Mouse (Mus musculus) liver, embryonic 16.5 days (tissue): ENCODE results near the gene Rgp1. TPM values are rescaled to one million over a fixed set of nuclear protein-coding genes. Genes with fewer than 3 reads are reported as not detected.

Experiments
- ATAC-seq: fragments of 200-750 bp; cut with Nextera tagmentation; 2 replicates; pipeline ENCODE4 v1.8.0; 2017; ENCODE audit warnings: low read depth, mild to moderate bottlenecking, moderate number of reproducible peaks, moderate library complexity
- H3K27ac ChIP-seq: fragments of 300-500 bp; sonication (generic); 2 replicates; pipeline ENCODE4 v1.5.1; 2014; ENCODE audit warnings: mild to moderate bottlenecking, low read length
- H3K27me3 ChIP-seq: fragments of 300-500 bp; sonication (generic); 2 replicates; pipeline ENCODE4 v1.6.1; 2014; ENCODE audit warnings: low read depth, low read length, mixed read lengths; ENCODE audit not compliant: control insufficient read depth, insufficient read depth
- H3K36me3 ChIP-seq: fragments of 300-500 bp; sonication (generic); 2 replicates; pipeline ENCODE4 v1.6.1; 2014; ENCODE audit warnings: mild to moderate bottlenecking; ENCODE audit not compliant: control insufficient read depth, insufficient read depth
- H3K4me1 ChIP-seq: fragments of 300-500 bp; sonication (generic); 2 replicates; pipeline ENCODE4 v1.6.1; 2014; ENCODE audit warnings: low read depth, low read length, mixed read lengths; ENCODE audit not compliant: control insufficient read depth
- H3K4me2 ChIP-seq: fragments of 300-500 bp; sonication (generic); 2 replicates; pipeline ENCODE4 v1.6.1; 2014; ENCODE audit warnings: low read depth, low read length, mixed read lengths
- H3K4me3 ChIP-seq: fragments of 300-500 bp; sonication (generic); 2 replicates; pipeline ENCODE4 v1.5.1; 2014; ENCODE audit warnings: low read depth, mild to moderate bottlenecking, low read length
- H3K9ac ChIP-seq: fragments of 300-500 bp; sonication (generic); 2 replicates; pipeline ENCODE4 v1.6.1; 2014; ENCODE audit warnings: low read depth, low read length
- H3K9me3 ChIP-seq: fragments of 300-500 bp; sonication (generic); replicated peaks from 2 replicates; pipeline ENCODE4 v1.6.1; 2016; ENCODE audit warnings: low read length; ENCODE audit not compliant: control insufficient read depth
- WGBS: fragments of 180-500 bp; shearing (Covaris S2); extraction: QIAGEN DNeasy Blood & Tissue Kit; methylation state at CpG from one replicate; pipeline ENCODE4 v1.1.7; 2014; ENCODE audit not compliant: insufficient replicate concordance; 5-methylcytosine and 5-hydroxymethylcytosine counted together
- microRNA-seq: library from miRNA; unstranded; fragments of <30 nt; microRNA quantifications from one replicate; pipeline ENCODE4, GENCODE M21; 2016
- polyA plus RNA-seq: library from polyadenylated mRNA; unstranded; fragments of >200 nt; fragmentation: Nextera tagmentation; extraction: Ambion mirVana; gene quantifications from 2 replicates; pipeline ENCODE4 v1.2.1, GENCODE M21; 2015

The Rgp1 gene
- polyA plus RNA-seq, 1 experiment from 2014 or later: 15.6 TPM

DNA sequence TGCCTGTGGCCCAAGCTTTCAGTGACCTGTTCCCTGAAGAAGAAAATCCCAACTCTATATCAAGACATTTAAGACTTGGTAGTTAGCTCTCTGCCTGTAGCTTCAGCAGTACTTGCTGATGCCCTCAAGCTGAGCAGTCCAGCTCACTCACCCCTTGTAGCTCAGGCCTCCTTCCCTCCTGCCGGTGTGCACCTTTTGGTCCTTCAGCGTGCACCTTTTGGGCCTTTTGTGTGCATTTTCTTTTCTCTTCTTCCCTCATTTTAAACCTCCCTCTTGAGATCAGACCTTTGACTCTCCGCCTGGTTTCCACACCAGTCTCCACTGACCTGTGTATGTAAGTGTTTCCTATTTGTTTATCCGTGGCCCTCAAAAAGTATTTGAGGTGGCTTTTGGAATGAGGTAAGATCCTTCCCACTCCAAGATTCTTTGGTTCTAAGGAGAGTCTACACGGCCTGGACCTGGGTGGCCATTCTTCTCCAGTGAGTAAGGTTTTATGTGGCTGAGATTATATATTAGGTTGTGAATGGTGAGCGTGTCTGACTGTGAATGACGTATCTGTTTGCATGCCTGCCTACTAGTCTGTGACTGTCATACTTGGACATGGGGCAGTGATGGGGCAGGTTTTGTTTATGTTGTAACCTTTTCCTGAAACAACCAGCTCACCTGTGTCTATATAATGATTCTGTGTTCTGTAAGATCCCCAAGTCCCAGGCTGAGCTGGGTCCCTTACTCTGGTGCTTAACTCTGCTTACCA lies 56.3 kb downstream of the Rgp1 start:
- WGBS: 73% methylated on average over 7 of the region's 7 CpGs

DNA sequence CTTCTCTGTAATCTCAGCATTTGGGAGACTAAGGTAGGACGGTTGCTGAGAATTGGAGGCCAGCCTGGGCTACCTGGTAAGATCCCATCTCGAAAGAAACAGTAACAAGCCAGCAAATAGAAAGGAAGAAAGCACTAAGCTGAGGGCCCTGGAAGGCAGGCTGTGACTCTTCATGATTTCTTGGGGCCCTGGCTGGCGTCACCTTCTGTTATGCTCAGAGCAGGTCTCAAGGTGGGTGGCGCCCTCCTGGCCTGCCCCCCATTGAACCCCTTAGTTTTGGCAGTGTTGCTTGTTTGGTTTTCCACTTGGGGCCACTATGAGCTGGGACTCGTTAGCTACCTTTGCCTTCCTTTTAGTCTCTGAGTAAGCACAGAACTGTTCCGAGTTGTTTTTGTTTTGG lies 58.2 kb downstream of the Rgp1 start:
- peaks cover 14% of the 10 kb centered on the region for H3K27me3 ChIP-seq
- WGBS: 54% methylated on average over 6 of the region's 6 CpGs
- no peak overlapping the region for H3K27ac ChIP-seq
- H3K9ac ChIP-seq: no peak overlapping the region
- H3K9me3 ChIP-seq: no peaks in the 10 kb centered on the region
- H3K4me2 ChIP-seq: no peak overlapping the region
- H3K36me3 ChIP-seq: no peaks in the 10 kb centered on the region
- H3K4me1 ChIP-seq: no peaks in the 10 kb centered on the region
- H3K4me3 ChIP-seq: no peak overlapping the region
- no peak for ATAC-seq

More for the DNA sequence above, 56.3 kb downstream of the Rgp1 start:
- Histone ChIP-seq H3K4me3 (no peak overlapping the region), H3K9me3 (no peaks in the 10 kb centered on the region), H3K27ac (no peak overlapping the region), H3K36me3 (no peaks in the 10 kb centered on the region), H3K4me1 (peaks cover 7% of the 10 kb centered on the region), H3K4me2 (no peak overlapping the region), H3K9ac (no peak overlapping the region), H3K27me3 (peaks cover 30% of the 10 kb centered on the region)
- no peak for ATAC-seq

Small RNA genes within 50 kb of the gene (microRNA-seq; reads per million reads assigned to microRNA genes)
- not detected for gene Gm25262

Other genes starting within 250 kb of the Rgp1 start
- 2.0 and 2.9 TPM in 2 replicates for gene Rusc2, start 196.7 kb upstream of the Rgp1 start, polyA plus RNA-seq
- not detected in 2 replicates for gene Fam166b, start 149.6 kb upstream of the Rgp1 start, polyA plus RNA-seq
- gene Tesk1, start 136.8 kb upstream of the Rgp1 start, polyA plus RNA-seq: 0.15 TPM in 2 replicates
- gene Cd72, start 124.1 kb upstream of the Rgp1 start, polyA plus RNA-seq: 1.6 and 1.7 TPM in 2 replicates
- 0.21 and 0.27 TPM in 2 replicates for gene Sit1, start 95.0 kb upstream of the Rgp1 start, polyA plus RNA-seq
- 35.2 and 37.0 TPM in 2 replicates for gene Ccdc107, start 85.8 kb upstream of the Rgp1 start, polyA plus RNA-seq
- 32.7 and 34.6 TPM in 2 replicates for gene Arhgef39, start 79.0 kb upstream of the Rgp1 start, polyA plus RNA-seq
- 1.3 and 1.7 TPM in 2 replicates for gene Car9, start 71.7 kb upstream of the Rgp1 start, polyA plus RNA-seq
- gene Tpm2, start 55.0 kb upstream of the Rgp1 start, polyA plus RNA-seq: 30.0 and 48.9 TPM in 2 replicates
- gene Creb3, start 16.4 kb upstream of the Rgp1 start, polyA plus RNA-seq: 23.6 and 26.1 TPM in 2 replicates
- 38.2 and 40.2 TPM in 2 replicates for gene Tln1, start 16.0 kb upstream of the Rgp1 start, polyA plus RNA-seq
- gene Gba2, start 158 bp downstream of the Rgp1 start, polyA plus RNA-seq: 17.7 and 18.7 TPM in 2 replicates
- gene Msmp, start 5.8 kb downstream of the Rgp1 start, polyA plus RNA-seq: 0.25 TPM in 1 of 2 replicates, not detected in the other
- 0.49 and 0.91 TPM in 2 replicates for gene Npr2, start 53.2 kb downstream of the Rgp1 start, polyA plus RNA-seq
- gene Spag8, start 74.9 kb downstream of the Rgp1 start, polyA plus RNA-seq: 0.08 and 0.20 TPM in 2 replicates
- 63.9 and 68.5 TPM in 2 replicates for gene Hint2, start 77.8 kb downstream of the Rgp1 start, polyA plus RNA-seq
- 0.22 and 0.23 TPM in 2 replicates for gene Tmem8b, start 90.3 kb downstream of the Rgp1 start, polyA plus RNA-seq
- gene Fam221b, start 90.4 kb downstream of the Rgp1 start, polyA plus RNA-seq: 0.63 and 1.0 TPM in 2 replicates
- not detected in 2 replicates for gene Olfr70, start 122.1 kb downstream of the Rgp1 start, polyA plus RNA-seq
- gene Olfr71, start 131.5 kb downstream of the Rgp1 start, polyA plus RNA-seq: not detected in 2 replicates
- 0.22 TPM in 1 of 2 replicates, not detected in the other for gene Hrct1, start 148.5 kb downstream of the Rgp1 start, polyA plus RNA-seq
- gene Spaar, start 151.3 kb downstream of the Rgp1 start, polyA plus RNA-seq: 0.02 and 0.04 TPM in 2 replicates
- not detected in 2 replicates for gene Olfr159, start 192.3 kb downstream of the Rgp1 start, polyA plus RNA-seq
- gene Olfr156, start 245.2 kb downstream of the Rgp1 start, polyA plus RNA-seq: not detected in 2 replicates